Mouse (Mus musculus): Measurements from ENCODE around the gene Gm47985. TPM values are rescaled to one million over a fixed set of nuclear protein-coding genes. Genes with fewer than 3 reads are reported as not detected.
"Not testable (repeated sequence)": the region's sequence is repeated elsewhere in the genome, so short reads cannot be mapped to it uniquely, and the experiment has no call there.

Gm47985 gene
- total RNA-seq, 2 experiments from 2014 or later = 1.5 TPM; not detected in 1

DNA sequence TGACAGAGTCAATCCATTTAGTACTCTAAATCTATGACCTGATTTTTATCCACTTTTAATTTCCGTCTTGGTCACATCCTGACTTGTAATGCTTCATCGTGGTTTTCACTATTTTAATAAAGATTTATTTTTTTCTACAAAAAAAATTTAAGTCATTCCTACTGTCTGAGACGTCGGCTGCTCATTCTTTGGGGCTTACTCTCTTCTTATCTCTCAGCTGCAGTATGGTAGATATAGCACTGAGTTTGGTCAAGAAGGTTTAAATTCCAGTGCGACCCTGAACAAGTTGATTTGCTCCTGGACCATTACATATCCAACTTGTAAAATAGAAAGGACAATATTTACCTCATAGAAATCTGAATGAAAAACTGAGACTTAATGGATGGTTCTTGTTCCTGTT lies 29.3 kb downstream of the Gm47985 start:
- not testable (repeated sequence) for ATAC-seq (replicated peaks; ENCODE audit: low FRiP score, poor library complexity, severe bottlenecking)

- no peak for ATAC-seq (replicated peaks; ENCODE audit: low FRiP score, poor library complexity, severe bottlenecking)
Observed at GRCm38 (mm10) chr1:151214862-151215261, 32.5 kb downstream of the Gm47985 start.

- no peak for ATAC-seq (replicated peaks; ENCODE audit: low FRiP score, poor library complexity, severe bottlenecking)
Observed at GRCm38 (mm10) chr1:151215985-151216384, 33.6 kb downstream of the Gm47985 start.

DNA sequence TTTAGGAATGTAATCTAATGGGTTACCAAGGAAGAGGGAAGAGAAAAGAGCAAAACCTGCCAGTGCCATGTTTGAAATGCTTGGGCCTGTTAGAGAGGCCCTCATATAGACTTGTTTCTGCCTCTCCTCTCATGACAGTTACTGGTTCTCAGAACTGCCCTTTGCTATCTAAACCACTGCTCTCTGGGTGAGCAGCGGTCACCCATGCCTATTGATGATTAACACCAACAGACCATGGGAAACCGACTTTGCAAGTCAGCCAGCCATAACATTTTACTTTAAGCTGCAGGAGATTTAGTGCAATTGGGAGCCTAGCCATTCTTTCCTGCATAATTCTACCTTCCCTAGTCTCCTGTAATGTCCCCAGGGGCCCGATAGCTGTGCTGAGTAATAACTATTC lies 34.1 kb downstream of the Gm47985 start:
- ATAC-seq (replicated peaks; ENCODE audit: low FRiP score, poor library complexity, severe bottlenecking) = no peak

DNA sequence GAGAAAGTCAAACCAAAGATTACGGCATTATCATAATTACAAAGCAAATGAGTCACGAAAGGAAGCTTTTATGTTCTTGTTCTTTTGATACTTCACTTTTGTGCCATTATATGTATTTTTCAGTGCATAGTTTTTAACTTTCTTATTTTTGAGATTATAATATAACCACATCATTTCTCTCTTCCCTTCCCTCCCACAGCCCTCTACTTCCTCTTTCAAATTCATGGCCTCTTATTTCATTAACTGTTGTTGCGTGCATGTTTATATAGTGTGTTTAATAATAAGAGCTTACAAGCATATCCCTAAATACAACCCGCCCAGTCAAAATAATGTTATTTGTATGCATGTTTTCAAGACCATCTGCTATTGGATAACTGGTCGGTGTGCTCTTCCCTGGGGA lies 36.7 kb downstream of the Gm47985 start:
- ATAC-seq (replicated peaks; ENCODE audit: low FRiP score, poor library complexity, severe bottlenecking) = no peak

DNA sequence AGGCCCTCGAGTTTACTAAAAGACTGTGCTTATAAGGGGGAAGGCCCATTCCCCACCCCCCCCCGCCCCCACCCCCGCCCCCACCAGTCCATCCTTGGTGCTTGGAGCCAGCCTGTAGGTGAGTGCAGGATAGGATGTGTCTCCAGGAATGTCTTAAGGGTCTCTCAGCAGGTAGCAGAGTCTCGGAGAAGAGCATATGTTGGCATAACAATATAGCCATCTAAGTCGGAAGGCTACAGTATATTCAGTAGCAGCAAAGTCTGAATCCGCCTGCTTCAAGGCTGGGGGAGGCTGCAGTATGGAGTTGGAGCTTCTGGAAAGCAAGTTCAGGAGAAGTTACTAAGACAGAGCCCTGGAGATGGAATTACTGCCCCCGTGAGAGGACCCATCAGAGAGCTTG lies 37.8 kb downstream of the Gm47985 start:
- no peak for ATAC-seq (replicated peaks; ENCODE audit: low FRiP score, poor library complexity, severe bottlenecking)

DNA sequence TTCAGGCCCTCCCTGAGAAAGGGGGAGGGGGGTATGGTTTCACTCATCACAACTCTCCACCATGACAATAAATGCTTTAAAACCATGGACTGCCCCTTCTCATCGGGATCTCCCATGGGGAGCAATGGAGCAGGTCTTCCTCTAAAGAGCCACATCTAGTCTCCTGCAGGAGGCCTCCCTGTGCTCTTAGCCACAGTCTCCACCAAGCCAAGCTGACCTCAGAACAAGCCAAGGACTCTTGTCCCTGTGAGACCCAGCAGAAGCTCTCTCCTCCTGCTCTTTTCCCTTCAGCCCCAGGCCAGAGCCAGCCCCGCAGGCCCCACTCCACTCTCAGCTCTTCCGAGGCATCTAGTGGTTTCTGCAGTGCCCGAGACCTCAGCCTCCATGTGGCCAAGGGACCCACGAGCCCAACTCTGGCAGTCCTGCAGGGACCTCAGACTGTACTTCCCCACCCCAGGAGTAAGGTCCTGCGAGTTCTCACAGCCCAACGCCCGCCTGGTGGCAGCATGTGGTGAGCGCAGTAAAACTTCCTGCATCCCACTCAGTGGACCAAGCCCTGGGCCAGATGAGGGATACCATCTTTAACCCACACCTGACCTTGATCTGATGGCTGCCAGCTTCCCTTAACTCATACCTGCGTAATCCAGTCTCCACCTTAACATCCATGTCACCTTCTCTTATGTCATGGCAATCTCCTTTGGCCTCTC lies 40.4 kb downstream of the Gm47985 start:
- ATAC-seq (replicated peaks; ENCODE audit: low FRiP score, poor library complexity, severe bottlenecking) = 0 out of 2 replicates have a peak, but pooled peaks have one; percentile 36

GRCm38 (mm10) chr1:151223377-151223776 lies 41.0 kb downstream of the Gm47985 start:
- no peak for ATAC-seq (replicated peaks; ENCODE audit: low FRiP score, poor library complexity, severe bottlenecking)

GRCm38 (mm10) chr1:151224536-151224935 lies 42.2 kb downstream of the Gm47985 start:
- ATAC-seq (replicated peaks; ENCODE audit: low FRiP score, poor library complexity, severe bottlenecking) = no peak

GRCm38 (mm10) chr1:151227506-151227905 lies 45.2 kb downstream of the Gm47985 start:
- ATAC-seq (replicated peaks; ENCODE audit: low FRiP score, poor library complexity, severe bottlenecking) = no peak

DNA sequence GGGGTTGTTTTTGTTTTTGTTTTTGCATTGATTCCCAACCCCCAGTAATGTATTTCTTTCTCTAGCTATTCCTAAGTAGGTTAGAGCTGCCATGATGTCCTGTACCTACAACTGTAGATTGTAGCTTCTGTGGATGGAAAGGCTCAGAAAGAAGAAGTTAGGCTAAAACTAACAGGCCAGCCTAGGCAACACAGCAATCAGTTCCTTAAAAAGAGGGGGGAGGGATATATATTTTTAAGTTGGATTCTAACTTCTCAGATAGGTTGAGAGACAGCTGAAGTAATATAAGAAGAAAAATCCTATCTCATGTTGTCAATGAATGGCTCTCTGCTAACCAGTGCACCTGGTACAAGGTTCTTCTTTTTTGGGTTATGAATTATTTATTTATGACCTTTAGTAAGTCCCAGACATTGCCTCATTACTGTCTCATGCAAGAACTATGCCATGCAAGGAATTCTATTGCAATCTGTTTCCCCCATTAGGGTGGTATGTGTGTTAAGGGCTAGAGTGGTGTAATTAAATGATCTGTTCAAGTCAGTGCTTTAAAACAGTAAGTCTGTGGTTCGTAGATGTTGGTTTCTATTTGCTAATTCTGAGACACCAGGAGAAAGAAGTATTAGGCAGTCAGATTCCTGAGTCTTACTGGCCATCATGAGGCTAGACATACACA lies 46.1 kb downstream of the Gm47985 start:
- ATAC-seq (replicated peaks; ENCODE audit: low FRiP score, poor library complexity, severe bottlenecking) = no peak

DNA sequence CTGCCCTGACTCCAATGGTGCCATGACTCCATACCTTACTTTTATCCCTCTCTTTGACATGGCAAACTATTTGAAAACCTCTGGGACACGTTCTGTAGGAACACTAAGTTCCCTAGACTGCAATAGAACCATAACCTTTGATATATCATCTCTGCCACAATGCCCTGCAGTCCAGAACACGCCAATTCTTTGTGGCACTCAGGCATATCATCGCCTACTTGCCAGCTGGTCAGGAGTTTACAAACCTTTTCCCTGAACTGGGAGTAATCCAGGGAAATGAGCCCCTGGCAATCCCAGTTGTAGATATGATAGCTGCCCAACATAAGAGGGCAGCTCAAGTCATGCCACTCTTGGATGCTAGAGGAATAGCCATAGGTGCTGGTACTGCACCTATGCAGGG lies 50.0 kb downstream of the Gm47985 start:
- no peak for ATAC-seq (replicated peaks; ENCODE audit: low FRiP score, poor library complexity, severe bottlenecking)

- no peak for ATAC-seq (replicated peaks; ENCODE audit: low FRiP score, poor library complexity, severe bottlenecking)
Observed at GRCm38 (mm10) chr1:151233756-151234155, 51.4 kb downstream of the Gm47985 start.

Other genes with a start within 250 kb of the Gm47985 start
- gene Hmcn1, start 189.1 kb upstream of the Gm47985 start, total RNA-seq (2015; ENCODE audit: low replicate concordance) = not detected in 2 replicates
- gene Hmcn1, start 189.1 kb upstream of the Gm47985 start, total RNA-seq (2017; ENCODE audit: low replicate concordance) = not detected in 2 replicates
- gene Gm8947, start 9.8 kb downstream of the Gm47985 start, total RNA-seq (2015; ENCODE audit: low replicate concordance) = 5.0 TPM in 1 of 2 replicates, not detected in the other
- gene Gm8947, start 9.8 kb downstream of the Gm47985 start, total RNA-seq (2017; ENCODE audit: low replicate concordance) = 1.0 TPM in 1 of 2 replicates, not detected in the other
- not detected in 2 replicates for gene Gm47995, start 15.9 kb downstream of the Gm47985 start, total RNA-seq (2015; ENCODE audit: low replicate concordance)
- gene Gm47995, start 15.9 kb downstream of the Gm47985 start, total RNA-seq (2017; ENCODE audit: low replicate concordance) = 5.4 TPM in 1 of 2 replicates, not detected in the other
- not detected in 2 replicates for gene 3110040M04Rik, start 21.6 kb downstream of the Gm47985 start, total RNA-seq (2015; ENCODE audit: low replicate concordance)
- not detected in 2 replicates for gene 3110040M04Rik, start 21.6 kb downstream of the Gm47985 start, total RNA-seq (2017; ENCODE audit: low replicate concordance)
- gene Gm47996, start 27.6 kb downstream of the Gm47985 start, total RNA-seq (2015; ENCODE audit: low replicate concordance) = not detected in 2 replicates
- gene Gm47996, start 27.6 kb downstream of the Gm47985 start, total RNA-seq (2017; ENCODE audit: low replicate concordance) = not detected in 2 replicates
- 54.1 and 68.8 TPM in 2 replicates for gene Ivns1abp, start 161.9 kb downstream of the Gm47985 start, total RNA-seq (2015; ENCODE audit: low replicate concordance)
- gene Ivns1abp, start 161.9 kb downstream of the Gm47985 start, total RNA-seq (2017; ENCODE audit: low replicate concordance) = 51.1 and 58.4 TPM in 2 replicates
- gene Swt1, start 245.9 kb downstream of the Gm47985 start, total RNA-seq (2015; ENCODE audit: low replicate concordance) = 65.2 and 94.7 TPM in 2 replicates
- gene Swt1, start 245.9 kb downstream of the Gm47985 start, total RNA-seq (2017; ENCODE audit: low replicate concordance) = 51.4 and 60.2 TPM in 2 replicates
- gene Trmt1l, start 246.0 kb downstream of the Gm47985 start, total RNA-seq (2015; ENCODE audit: low replicate concordance) = 23.8 and 27.7 TPM in 2 replicates
- gene Trmt1l, start 246.0 kb downstream of the Gm47985 start, total RNA-seq (2017; ENCODE audit: low replicate concordance) = 19.1 and 20.2 TPM in 2 replicates

Data from erythroid progenitor cell, adult 5-6 weeks (primary cell).